Mouse (Mus musculus) lung, postnatal 25 days (tissue): Measurements from ENCODE around the gene Trappc12.

ENCODE experiments used
- DNase-seq: peaks from one replicate; pipeline ENCODE4 v3.0.0; 2022; ENCODE audit warnings: low spot score

Trappc12 gene

DNA sequence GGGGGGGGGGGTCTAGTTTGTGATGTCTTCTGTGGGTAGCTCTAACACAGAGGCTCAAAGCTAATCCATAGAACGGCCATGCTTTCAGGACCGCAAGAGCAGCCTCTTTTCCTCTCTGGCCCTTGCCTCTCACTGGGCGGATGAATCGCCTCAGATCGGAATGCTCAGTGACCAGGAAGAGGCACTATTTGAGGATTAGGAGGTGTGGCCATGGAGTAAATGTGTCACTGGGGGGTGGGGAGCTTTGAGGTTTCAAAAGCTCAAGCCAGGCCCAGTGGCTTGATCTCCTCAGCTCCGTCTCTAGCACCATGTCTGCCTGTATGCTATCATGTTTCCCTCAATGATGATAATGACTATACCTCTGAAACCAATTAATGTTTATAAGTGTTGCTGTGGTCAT is 61.3 kb downstream of the Trappc12 start:
- no peak for DNase-seq

DNA sequence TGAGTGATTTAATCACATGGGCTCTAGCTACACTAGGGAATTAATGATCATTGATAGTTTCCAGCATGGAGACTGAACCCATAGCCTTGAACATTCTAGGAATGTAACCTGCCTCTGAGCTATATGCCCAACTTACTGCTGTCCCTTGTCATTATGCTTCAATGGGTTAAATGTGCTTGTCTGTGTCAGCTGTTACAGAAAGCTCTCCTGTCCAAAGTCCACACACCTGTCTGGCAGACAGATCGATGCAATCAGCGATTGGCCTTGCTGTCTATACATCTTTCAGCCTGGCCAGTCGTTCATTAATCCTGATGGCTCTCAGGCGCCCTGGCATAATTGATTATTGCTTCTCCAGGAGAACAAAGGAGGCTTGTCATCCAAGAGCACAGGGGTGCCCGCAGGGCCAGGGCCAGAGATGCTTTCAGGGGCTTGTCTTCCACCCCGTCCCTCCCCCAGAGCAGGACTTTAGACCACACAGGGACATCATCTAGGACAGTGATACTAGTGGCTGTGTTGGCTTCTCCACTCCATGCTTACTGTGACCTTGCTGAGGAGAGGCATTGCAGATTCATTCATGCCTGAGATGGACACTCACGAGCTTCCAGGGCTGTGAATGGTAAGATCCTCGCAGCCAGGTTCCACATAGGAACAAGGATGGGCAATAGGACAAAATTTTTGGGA is 63.9 kb downstream of the Trappc12 start:
- no peak for DNase-seq

DNA sequence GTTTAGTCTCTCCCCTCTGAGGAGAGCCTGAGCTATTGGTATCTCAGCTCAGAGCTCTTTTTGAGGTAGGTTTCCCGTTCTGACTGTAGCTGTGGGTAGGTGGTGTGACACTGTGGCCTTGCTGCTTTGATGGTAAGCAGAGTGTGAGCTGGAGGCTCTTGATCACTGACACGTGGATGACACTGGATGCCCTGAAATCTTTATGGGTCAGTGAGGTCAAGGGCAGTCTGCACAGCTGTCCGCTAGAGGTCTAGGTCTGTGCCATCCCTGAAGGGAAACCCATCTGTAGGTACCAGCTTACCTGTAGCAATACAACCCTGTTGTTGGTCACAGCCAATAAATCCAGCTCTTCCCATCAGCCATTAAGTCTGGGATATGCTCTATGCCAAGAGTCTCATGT is 64.5 kb downstream of the Trappc12 start:
- DNase-seq: no peak

DNA sequence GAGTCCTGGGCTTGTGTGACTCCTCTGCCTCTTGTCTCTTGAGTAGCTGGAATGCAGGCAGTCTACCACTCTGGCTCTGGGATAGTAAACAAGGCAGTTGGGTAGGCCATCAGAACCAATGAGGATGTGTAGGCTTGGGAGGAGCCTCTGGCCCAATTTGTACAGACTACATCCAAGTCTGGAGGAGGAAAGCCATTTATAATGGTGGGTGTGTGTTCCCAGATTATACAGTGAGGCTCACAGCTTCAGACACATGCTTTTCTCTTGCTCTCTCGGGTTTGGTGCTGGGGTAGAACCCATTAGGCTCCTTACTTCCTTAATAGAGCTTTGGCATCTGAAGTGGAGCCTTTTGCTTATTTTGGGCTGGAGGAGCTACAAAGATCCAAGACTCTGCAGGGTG is 65.6 kb downstream of the Trappc12 start:
- no peak for DNase-seq

DNA sequence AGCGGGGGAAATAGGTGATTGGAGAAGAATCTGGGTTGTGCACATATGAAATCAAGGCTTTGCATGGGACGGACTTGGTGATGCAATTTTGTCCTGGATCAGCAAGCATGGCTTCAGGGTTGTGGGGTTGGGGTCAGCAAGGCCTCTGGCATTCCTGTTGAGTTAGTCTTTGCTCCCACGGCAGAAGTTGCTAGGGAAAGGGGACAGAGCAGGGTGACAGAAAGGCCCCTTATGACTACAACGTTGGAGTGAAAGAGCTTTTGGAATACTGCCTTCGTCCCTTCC is 74.4 kb downstream of the Trappc12 start:
- no peak for DNase-seq

DNA sequence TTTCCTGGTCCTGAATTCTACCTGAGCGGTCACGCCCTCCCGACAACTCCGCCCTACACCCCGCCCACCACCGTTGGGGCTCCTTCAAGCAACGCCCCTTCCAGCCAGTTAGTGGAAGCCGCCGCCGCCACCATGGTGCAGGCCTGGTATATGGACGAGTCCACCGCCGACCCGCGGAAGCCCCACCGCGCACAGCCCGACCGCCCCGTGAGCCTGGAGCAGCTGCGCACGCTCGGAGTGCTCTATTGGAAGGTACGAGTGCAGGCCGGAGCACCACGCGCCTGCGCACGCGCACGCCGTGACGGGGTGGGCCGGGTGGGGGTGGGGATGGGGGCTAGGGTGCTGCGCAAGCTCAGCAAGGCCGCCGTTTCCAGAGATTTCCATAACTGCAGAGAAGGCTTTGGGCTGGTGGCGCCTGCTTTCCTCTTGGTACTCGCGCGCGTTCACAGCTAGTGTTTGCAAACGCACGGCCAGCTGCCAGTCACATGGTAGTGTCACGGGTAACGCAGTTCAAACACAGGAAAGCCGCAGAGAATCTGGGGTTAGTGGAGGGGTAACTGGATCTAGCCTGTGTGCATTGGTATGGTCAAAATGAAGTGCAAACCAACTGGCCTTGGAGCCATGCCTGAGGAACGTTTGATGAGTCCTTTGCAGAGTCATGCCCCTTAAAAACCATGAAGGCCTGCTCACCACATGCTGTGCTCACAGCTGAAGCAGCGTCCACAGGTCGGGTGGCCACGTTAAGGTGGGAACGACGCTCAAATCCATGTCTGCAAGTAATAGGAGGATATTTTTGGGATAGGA is 74.9 kb downstream of the Trappc12 start, which contains the start of gene Adi1:
Gene Adi1 (plus strand): TSS at position 111 of the 804 bp plus-strand sequence.
- DNase-seq: peak; percentile 81

DNA sequence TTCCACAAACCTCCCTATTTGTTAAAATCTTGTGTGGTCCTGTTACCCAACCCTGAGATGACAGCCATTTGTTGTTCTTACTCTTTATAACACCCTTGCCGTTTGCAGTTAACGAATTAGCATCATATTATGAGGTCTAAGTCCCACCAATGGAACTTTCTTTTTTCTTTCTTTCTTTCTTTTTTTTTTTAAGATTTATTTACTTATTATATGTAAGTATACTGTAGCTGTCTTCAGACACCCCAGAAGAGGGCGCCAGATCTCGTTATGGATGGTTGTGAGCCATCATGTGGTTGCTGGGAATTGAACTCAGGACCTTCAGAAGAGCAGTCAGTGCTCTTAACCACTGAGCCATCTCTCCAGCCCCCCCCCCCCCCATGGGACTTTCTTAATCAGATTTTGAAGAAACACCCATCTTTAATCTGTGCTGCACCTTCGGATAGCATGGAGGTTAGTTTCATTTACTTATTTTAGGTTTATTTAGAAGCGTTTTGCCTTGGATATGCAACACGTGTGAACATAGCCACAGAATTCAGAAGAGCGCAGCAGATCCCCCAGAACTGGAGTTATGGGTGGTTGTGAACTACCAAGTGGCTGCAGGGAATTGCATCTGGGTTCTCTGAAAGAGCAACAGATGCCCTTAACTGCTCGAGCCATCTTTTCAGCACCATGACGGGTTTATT is 76.1 kb downstream of the Trappc12 start:
- no peak for DNase-seq

DNA sequence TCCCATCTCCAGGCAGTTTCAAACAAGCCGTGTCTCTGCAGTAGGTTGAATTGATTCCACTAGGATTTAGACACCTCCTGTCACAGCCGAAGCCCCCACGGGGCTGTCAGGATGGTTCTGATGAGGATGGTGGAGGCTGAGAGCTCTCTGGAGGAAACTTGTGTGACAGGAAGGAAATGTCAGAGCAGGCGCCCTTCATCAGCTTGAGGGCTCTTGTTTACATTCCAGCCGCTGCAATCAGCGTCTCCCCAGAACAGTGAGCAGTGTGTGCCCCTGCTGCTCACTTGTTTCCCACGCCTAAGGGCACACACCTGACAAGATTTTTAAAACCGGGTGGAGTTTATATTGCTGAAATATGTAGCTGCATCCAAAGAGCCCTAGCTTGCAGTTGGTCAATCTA is 83.0 kb downstream of the Trappc12 start:
- peak; percentile 18 for DNase-seq

DNA sequence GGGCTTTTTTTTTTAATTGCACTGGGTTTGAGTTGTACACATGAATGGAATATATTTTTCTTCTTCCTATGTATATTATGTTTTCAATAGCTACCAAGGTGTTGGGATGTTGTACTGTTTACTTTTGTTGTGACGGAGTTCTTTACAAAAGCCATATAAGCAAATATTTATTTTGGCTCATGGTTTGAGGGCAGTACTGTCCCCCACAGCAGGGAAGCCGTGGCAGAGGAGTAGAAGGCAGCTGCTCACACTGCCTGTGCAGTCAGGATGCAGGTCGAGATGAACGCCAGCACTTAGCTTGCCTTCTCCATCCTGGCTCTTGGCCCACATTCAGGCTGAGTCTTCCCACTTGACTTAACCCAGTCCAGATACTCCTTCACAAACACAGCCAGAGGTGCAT is 83.5 kb downstream of the Trappc12 start:
- no peak for DNase-seq

DNA sequence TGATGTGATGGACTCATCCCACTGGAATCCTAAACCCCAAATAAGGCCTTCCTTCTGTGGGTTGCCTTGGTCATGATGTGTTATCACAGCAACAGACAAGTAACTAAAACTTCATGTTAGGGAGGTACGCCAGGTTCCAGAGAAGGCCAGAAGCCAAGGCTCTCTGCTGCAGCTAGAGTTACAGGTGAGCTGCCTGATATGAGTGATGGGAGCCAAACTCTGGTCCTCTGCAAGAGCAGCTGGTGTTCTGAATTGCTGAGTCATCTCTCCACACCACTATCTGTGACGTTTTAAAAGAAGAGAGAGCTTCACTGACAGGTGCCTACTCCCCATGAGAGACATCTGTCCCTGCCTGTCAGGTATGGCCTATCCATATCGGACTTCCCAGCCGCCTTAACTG is 87.6 kb downstream of the Trappc12 start:
- DNase-seq: no peak

DNA sequence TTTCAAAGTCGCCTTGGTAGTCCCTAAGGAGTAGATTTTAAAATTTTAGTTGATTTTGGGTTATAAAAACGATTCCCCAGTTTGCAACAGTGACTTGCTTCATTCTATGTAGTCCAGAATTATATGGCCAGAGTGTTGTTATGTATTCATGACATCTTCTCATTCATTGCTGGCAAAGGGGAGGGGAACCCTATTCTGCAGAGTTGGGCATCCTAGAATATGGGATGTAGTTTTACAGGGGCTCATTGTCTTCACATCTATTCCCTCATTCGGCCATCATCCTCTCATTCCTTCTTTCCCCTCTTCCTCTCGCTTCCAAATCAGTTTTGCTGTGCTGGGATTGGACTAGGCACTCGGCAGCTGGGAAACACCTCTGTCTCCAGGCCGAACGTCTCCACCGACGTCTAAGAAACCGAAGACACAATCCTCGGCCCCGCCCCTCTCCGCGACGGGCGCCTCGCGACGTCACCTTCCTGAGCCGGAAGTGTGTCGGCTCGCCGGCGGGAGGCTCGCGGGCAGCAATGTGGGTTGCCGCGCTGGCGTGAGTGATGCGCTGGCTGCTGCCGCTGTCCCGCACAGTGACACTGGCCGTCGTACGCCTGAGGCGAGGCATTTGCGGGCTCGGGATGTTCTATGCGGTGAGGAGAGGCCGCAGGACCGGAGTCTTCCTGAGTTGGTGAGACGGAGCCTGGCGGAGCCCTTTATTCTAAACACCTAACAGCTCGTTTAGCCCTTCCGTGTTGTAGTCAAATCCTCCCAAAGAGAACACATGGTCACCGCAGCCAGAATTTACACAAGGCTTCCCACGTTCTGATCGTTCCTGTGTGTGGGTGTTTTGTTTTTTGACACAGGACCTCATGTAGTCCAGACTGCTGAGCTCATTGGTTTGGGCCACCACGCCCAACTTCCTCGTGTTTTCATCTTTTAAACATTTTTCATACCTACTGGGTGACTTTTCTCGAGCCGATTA is 100.8 kb downstream of the Trappc12 start, which contains the start of gene Rnaseh1:
Gene Rnaseh1 (plus strand): TSS at position 462 of the 970 bp plus-strand sequence.
- peak; percentile 89 for DNase-seq
